Mouse (Mus musculus): ENCODE measurements around the gene Cfap61.

Gene Cfap61

GRCm38 (mm10) chr2:145949475-145950068 lies 15.0 kb downstream of the Cfap61 start:
- no peak for DNase-seq (ENCODE audit: low spot score in 2 of 2)

- DNase-seq (ENCODE audit: low spot score in 2 of 2), result no peak
These were observed 15.7 kb downstream of the Cfap61 start for GRCm38 (mm10) chr2:145950239-145950638.

- DNase-seq (ENCODE audit: low spot score in 2 of 2), result no peak
These were observed 18.1 kb downstream of the Cfap61 start for GRCm38 (mm10) chr2:145952726-145953125.

- DNase-seq (ENCODE audit: low spot score in 2 of 2), result no peak
These were observed 21.3 kb downstream of the Cfap61 start for GRCm38 (mm10) chr2:145955844-145956243.

- DNase-seq (ENCODE audit: low spot score in 2 of 2), result no peak
These were observed 21.7 kb downstream of the Cfap61 start for GRCm38 (mm10) chr2:145956318-145956717.

GRCm38 (mm10) chr2:145957450-145957849 lies 22.9 kb downstream of the Cfap61 start:
- no peak for DNase-seq (ENCODE audit: low spot score in 2 of 2)

- no peak for DNase-seq (ENCODE audit: low spot score in 2 of 2)
These were observed 23.5 kb downstream of the Cfap61 start for GRCm38 (mm10) chr2:145958097-145958496.

GRCm38 (mm10) chr2:145958551-145958950 lies 24.0 kb downstream of the Cfap61 start:
- no peak for DNase-seq (ENCODE audit: low spot score in 2 of 2)

GRCm38 (mm10) chr2:145961861-145962260 lies 27.3 kb downstream of the Cfap61 start:
- no peak for DNase-seq (ENCODE audit: low spot score in 2 of 2)

- no peak for DNase-seq (ENCODE audit: low spot score in 2 of 2)
These were observed 36.2 kb downstream of the Cfap61 start for GRCm38 (mm10) chr2:145970751-145971150.

GRCm38 (mm10) chr2:145971237-145972010 lies 36.8 kb downstream of the Cfap61 start:
- no peak for DNase-seq (ENCODE audit: low spot score in 2 of 2)

GRCm38 (mm10) chr2:145972571-145972970 lies 38.0 kb downstream of the Cfap61 start:
- DNase-seq (ENCODE audit: low spot score in 2 of 2), result no peak

GRCm38 (mm10) chr2:145979616-145980015 lies 45.0 kb downstream of the Cfap61 start:
- DNase-seq (ENCODE audit: low spot score in 2 of 2), result no peak

- no peak for DNase-seq (ENCODE audit: low spot score in 2 of 2)
These were observed 46.3 kb downstream of the Cfap61 start for GRCm38 (mm10) chr2:145980881-145981280.

- DNase-seq (ENCODE audit: low spot score in 2 of 2), result no peak
These were observed 47.1 kb downstream of the Cfap61 start for GRCm38 (mm10) chr2:145981699-145982112.

GRCm38 (mm10) chr2:145982317-145983045 lies 47.9 kb downstream of the Cfap61 start:
- no peak for DNase-seq (ENCODE audit: low spot score in 2 of 2)

- no peak for DNase-seq (ENCODE audit: low spot score in 2 of 2)
These were observed 53.2 kb downstream of the Cfap61 start for GRCm38 (mm10) chr2:145987757-145988156.

- DNase-seq (ENCODE audit: low spot score in 2 of 2), result no peak
These were observed 55.9 kb downstream of the Cfap61 start for GRCm38 (mm10) chr2:145990446-145990845.

- no peak for DNase-seq (ENCODE audit: low spot score in 2 of 2)
These were observed 61.9 kb downstream of the Cfap61 start for GRCm38 (mm10) chr2:145996472-145996871.

- DNase-seq (ENCODE audit: low spot score in 2 of 2), result no peak
These were observed 63.5 kb downstream of the Cfap61 start for GRCm38 (mm10) chr2:145997956-145998525.

GRCm38 (mm10) chr2:146008801-146009200 lies 74.2 kb downstream of the Cfap61 start:
- no peak for DNase-seq (ENCODE audit: low spot score in 2 of 2)

GRCm38 (mm10) chr2:146009596-146010349 lies 75.2 kb downstream of the Cfap61 start:
- no peak for DNase-seq (ENCODE audit: low spot score in 2 of 2)
